Mouse (Mus musculus) megakaryocyte, embryonic 14.5 days (primary cell): ENCODE results near the gene Git2.

Source experiments
- FLI1 ChIP-seq: IDR thresholded peaks from 2 replicates; pipeline ENCODE4 v1.6.1; 2012; ENCODE audit warnings: low read length, inconsistent platforms, mixed read lengths
- GATA1 ChIP-seq: IDR thresholded peaks from 3 replicates; pipeline ENCODE4 v1.6.1; 2012; ENCODE audit warnings: mixed read lengths, low read length, inconsistent platforms, borderline replicate concordance

DNA sequence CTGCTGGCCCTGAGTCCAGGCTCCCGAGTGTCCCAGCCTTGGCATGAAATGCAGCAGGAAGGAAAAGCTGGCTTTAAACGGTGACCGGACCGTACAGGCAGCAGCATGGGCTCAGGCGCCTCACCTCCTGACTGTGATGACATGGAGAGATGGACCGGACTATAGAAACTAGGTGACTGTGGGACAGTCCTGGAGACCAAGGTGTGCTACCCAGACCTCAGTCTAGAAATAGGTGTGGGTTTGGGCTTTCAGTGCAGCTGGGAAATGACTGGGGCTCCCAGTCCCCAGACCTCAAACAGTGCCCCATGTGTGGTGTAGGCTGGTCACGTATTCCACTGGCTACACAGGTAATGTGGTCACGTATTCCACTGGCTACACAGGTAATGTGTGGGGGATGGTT lies 31.3 kb upstream of the Git2 start:
- TF ChIP-seq GATA1 = no peak
- no peak for TF ChIP-seq FLI1
